Mouse (Mus musculus) G1E (cell line): Measurements from ENCODE around the gene Vps72. TPM values are rescaled to one million over a fixed set of nuclear protein-coding genes. Genes with fewer than 3 reads are reported as not detected.
A peak's percentile ranks its signal among the peaks of the same experiment; 100 is the strongest.
"Not testable (repeated sequence)": the region's sequence is repeated elsewhere in the genome, so short reads cannot be mapped to it uniquely, and the experiment has no call there.

ENCODE experiments used
- ATAC-seq: 2 replicates; pipeline ENCODE4 v1.8.0; 2016; ENCODE audit warnings: mild to moderate bottlenecking; ENCODE audit not compliant: insufficient number of reproducible peaks, poor library complexity, low FRiP score, severe bottlenecking; ENCODE audit errors: extremely low read depth
- DNase-seq: peaks from one replicate; pipeline ENCODE4 v3.0.0; 2012; ENCODE audit warnings: low spot score
- H3K27me3 ChIP-seq: 2 replicates; pipeline ENCODE4 v1.6.1; 2012; ENCODE audit warnings: mild to moderate bottlenecking, low read length, inconsistent platforms; ENCODE audit not compliant: insufficient read depth
- H3K36me3 ChIP-seq: replicated peaks from 2 replicates; pipeline ENCODE3; 2012; ENCODE audit warnings: mild to moderate bottlenecking, inconsistent platforms
- H3K4me1 ChIP-seq: 2 replicates; pipeline ENCODE4 v1.6.1; 2012; ENCODE audit warnings: low read depth, low read length, inconsistent platforms, mixed read lengths; ENCODE audit not compliant: insufficient read depth
- H3K4me3 ChIP-seq: 2 replicates; pipeline ENCODE4 v1.5.1; 2012; ENCODE audit warnings: low read depth, mild to moderate bottlenecking, inconsistent platforms, low read length, moderate library complexity, mixed read lengths
- H3K9me3 ChIP-seq: replicated peaks from 2 replicates; pipeline ENCODE4 v1.6.1; 2012; ENCODE audit warnings: inconsistent platforms
- CTCF ChIP-seq: IDR thresholded peaks from 2 replicates; pipeline ENCODE4 v1.5.1; 2012; ENCODE audit warnings: low read depth, low read length, inconsistent platforms, mixed read lengths
- GATA1 ChIP-seq: IDR thresholded peaks from 2 replicates; pipeline ENCODE4 v1.6.1; 2012; ENCODE audit warnings: borderline replicate concordance, low read length, inconsistent platforms, mixed read lengths
- GATA2 ChIP-seq: IDR thresholded peaks from 2 replicates; pipeline ENCODE4 v1.6.1; 2012; ENCODE audit warnings: low read depth, low read length, inconsistent platforms, borderline replicate concordance
- POLR2AphosphoS5 ChIP-seq: IDR thresholded peaks from 2 replicates; pipeline ENCODE4 v1.6.1; 2012; ENCODE audit warnings: low read depth, low read length, inconsistent platforms; ENCODE audit not compliant: insufficient replicate concordance
- TAL1 ChIP-seq: conservative IDR thresholded peaks from 2 replicates; pipeline ENCODE4 v1.6.1; 2012; ENCODE audit warnings: low read depth, low read length, inconsistent platforms, mixed read lengths
- polyA plus RNA-seq: library from polyadenylated mRNA; stranded (reverse); fragments of >175 nt; gene quantifications from 2 replicates; pipeline ENCODE4 v1.2.3, GENCODE M21; 2012
- total RNA-seq, 2 experiments: library from RNA; stranded (forward) in 1 of 2; stranded (reverse) in 1 of 2; fragments of 200-1000 nt in 1 of 2; fragments of >200 nt in 1 of 2; fragmentation: Nextera tagmentation in 1 of 2; gene quantifications; 2 replicates each; pipeline ENCODE4 v1.2.3; 2014 to 2017

Vps72 gene
- total and polyA plus RNA-seq, 3 experiments, result 120 to 274 (median 146) TPM

GRCm38 (mm10) chr3:95130081-95130480, 19.3 kb downstream of the Vps72 start:
- ATAC-seq, result no peak

GRCm38 (mm10) chr3:95132389-95132788, 21.6 kb downstream of the Vps72 start:
- H3K9me3 ChIP-seq, ATAC-seq, H3K4me3 ChIP-seq, H3K27me3 ChIP-seq, DNase-seq: not testable (repeated sequence)
- Histone ChIP-seq H3K36me3 (peaks cover 64% of the 10 kb centered on the region), H3K4me1 (peaks cover 40% of the 10 kb centered on the region)

More at GRCm38 (mm10) chr3:95130081-95130480, 19.3 kb downstream of the Vps72 start:
- Histone ChIP-seq H3K4me3 (no peak overlapping the region), H3K4me1 (peaks cover 21% of the 10 kb centered on the region), H3K9me3 (no peaks in the 10 kb centered on the region), H3K27me3 (no peaks in the 10 kb centered on the region), H3K36me3 (peaks cover 71% of the 10 kb centered on the region)
- no peak for TF ChIP-seq POLR2AphosphoS5
- no peak for TF ChIP-seq GATA2
- TF ChIP-seq TAL1, result no peak
- TF ChIP-seq GATA1, result no peak
- no peak for TF ChIP-seq CTCF
- DNase-seq, result no peak

GRCm38 (mm10) chr3:95133176-95133575, 22.4 kb downstream of the Vps72 start:
- H3K4me3 ChIP-seq, result peak overlapping the region; percentile 72
- DNase-seq (no peak), ATAC-seq (no peak)
- H3K4me1 ChIP-seq, result peaks cover 40% of the 10 kb centered on the region
- no peaks in the 10 kb centered on the region for H3K9me3 ChIP-seq
- peaks cover 62% of the 10 kb centered on the region for H3K36me3 ChIP-seq
- no peak for TF ChIP-seq GATA1
- H3K27me3 ChIP-seq, result no peaks in the 10 kb centered on the region

GRCm38 (mm10) chr3:95133680-95134101, 22.9 kb downstream of the Vps72 start, which contains the start of the genes Scnm1 and Lysmd1:
Gene Scnm1 (minus strand): TSS chr3:95134011.
Gene Lysmd1 (plus strand): TSS chr3:95134088.
- TF ChIP-seq CTCF, result no peak

GRCm38 (mm10) chr3:95134133-95134532, 23.3 kb downstream of the Vps72 start:
- H3K4me3 ChIP-seq, H3K9me3 ChIP-seq, ATAC-seq, DNase-seq, H3K27me3 ChIP-seq: not testable (repeated sequence)
- Histone ChIP-seq H3K36me3 (peaks cover 53% of the 10 kb centered on the region), H3K4me1 (peaks cover 39% of the 10 kb centered on the region)

More at GRCm38 (mm10) chr3:95133680-95134101, 22.9 kb downstream of the Vps72 start, which contains the start of the genes Scnm1 and Lysmd1:
- Histone ChIP-seq H3K9me3 (no peaks in the 10 kb centered on the region), H3K27me3 (no peaks in the 10 kb centered on the region), H3K4me3 (peak within 1 kb of the TSS; percentile 72), H3K36me3 (peaks cover 58% of the 10 kb centered on the region), H3K4me1 (peaks cover 40% of the 10 kb centered on the region)
- DNase-seq (peak; percentile 79), ATAC-seq (peak; percentile 89)

GRCm38 (mm10) chr3:95135023-95135422, 24.2 kb downstream of the Vps72 start:
- Histone ChIP-seq H3K4me1 (peaks cover 35% of the 10 kb centered on the region), H3K9me3 (no peaks in the 10 kb centered on the region; the same call in 1 of the 2 replicates), H3K4me3 (peak overlapping the region; percentile 65), H3K27me3 (no peaks in the 10 kb centered on the region), H3K36me3 (peaks cover 52% of the 10 kb centered on the region)
- ATAC-seq (peak; percentile 54), DNase-seq (peak; percentile 82)
- TF ChIP-seq TAL1, result no peak

GRCm38 (mm10) chr3:95135433-95136052, 24.7 kb downstream of the Vps72 start:
- ATAC-seq, result no peak
- TF ChIP-seq POLR2AphosphoS5 (no peak), TAL1 (no peak), CTCF (no peak), GATA2 (no peak), GATA1 (no peak)
- Histone ChIP-seq H3K36me3 (peaks cover 53% of the 10 kb centered on the region), H3K27me3 (no peaks in the 10 kb centered on the region), H3K4me1 (peaks cover 33% of the 10 kb centered on the region), H3K9me3 (no peaks in the 10 kb centered on the region; the same call in 1 of the 2 replicates), H3K4me3 (peak overlapping the region; percentile 65; the same call in 1 of the 2 replicates)
- DNase-seq, result no peak
